In genomic region chr8:127115837-127116236, GRCm38 (mm10) we compare ENCODE assay signal across 26 mouse cellular contexts. TPM values are rescaled to one million over a fixed set of nuclear protein-coding genes. Genes with fewer than 3 reads are reported as not detected.
DNase-seq lines count a peak whose midpoint lies in the region; ATAC-seq and TF ChIP-seq lines count a peak whose summit lies in the region.
"Had no signal": no experiment of that assay in that cellular context is flagged by ENCODE, and none has a peak within 500 bp of the region (broad histone marks: within the 10 kb centered on the region; RNA-seq: fewer than 3 reads in every experiment).

No protein-coding gene starts in this region.

- WGBS in intestine, embryonic 15.5 days = 73% methylated on average over 3 of the region's 3 CpGs
- 76% methylated on average over 3 of the region's 3 CpGs for WGBS in intestine, postnatal 0 days
- 56% methylated on average over 3 of the region's 3 CpGs for WGBS in lung, embryonic 15.5 days
- WGBS in stomach, embryonic 15.5 days = 65% methylated on average over 3 of the region's 3 CpGs
- WGBS in stomach, postnatal 0 days = 46% methylated on average over 3 of the region's 3 CpGs

- H3K4me2 ChIP-seq in intestine, embryonic 15.5 days (replicated peaks) = no peak overlapping the region
- no peak overlapping the region for H3K4me2 ChIP-seq in intestine, postnatal 0 days (replicated peaks; ENCODE audit: low read depth)
- no peak overlapping the region for H3K4me2 ChIP-seq in lung, embryonic 15.5 days
- H3K4me2 ChIP-seq in stomach, embryonic 15.5 days = no peak overlapping the region
- H3K4me2 ChIP-seq in stomach, postnatal 0 days (replicated peaks; ENCODE audit: low read depth) = no peak overlapping the region
- H3K4me2 ChIP-seq: embryonic facial prominence, embryonic 13.5 days; forebrain, embryonic 13.5 days; heart, embryonic 13.5 days; hindbrain, embryonic 14.5 days had no signal

- no peaks in the 10 kb centered on the region for H3K27me3 ChIP-seq in intestine, embryonic 15.5 days (replicated peaks)
- H3K27me3 ChIP-seq in intestine, postnatal 0 days (replicated peaks; ENCODE audit: control insufficient read depth, insufficient read depth, low read length) = no peaks in the 10 kb centered on the region
- H3K27me3 ChIP-seq in lung, embryonic 15.5 days = no peaks in the 10 kb centered on the region
- H3K27me3 ChIP-seq in stomach, embryonic 15.5 days (replicated peaks) = no peaks in the 10 kb centered on the region
- H3K27me3 ChIP-seq in stomach, postnatal 0 days (ENCODE audit: control insufficient read depth, insufficient read depth, low read length) = no peaks in the 10 kb centered on the region
- H3K27me3 ChIP-seq: embryonic facial prominence, embryonic 13.5 days; forebrain, embryonic 13.5 days; heart, embryonic 13.5 days had no signal

- H3K27ac ChIP-seq in intestine, embryonic 15.5 days = no peak overlapping the region
- H3K27ac ChIP-seq in intestine, postnatal 0 days (ENCODE audit: low read depth, low read length) = no peak overlapping the region
- H3K27ac ChIP-seq in lung, embryonic 15.5 days = peak overlapping the region; percentile 35; the same call in 1 of the 2 replicates
- 0 out of 2 replicates have a peak overlapping the region, but pooled peaks have one; percentile 21 for H3K27ac ChIP-seq in stomach, embryonic 15.5 days
- no peak overlapping the region for H3K27ac ChIP-seq in stomach, postnatal 0 days (replicated peaks)
- H3K27ac ChIP-seq: embryonic facial prominence, embryonic 13.5 days; forebrain, embryonic 10.5 days; forebrain, embryonic 13.5 days; heart, adult 2 months; heart, embryonic 10.5 days; heart, embryonic 13.5 days; hindbrain, embryonic 14.5 days; hindbrain, postnatal 0 days had no signal

- H3K9me3 ChIP-seq in intestine, embryonic 15.5 days = no peaks in the 10 kb centered on the region
- no peaks in the 10 kb centered on the region for H3K9me3 ChIP-seq in intestine, postnatal 0 days (ENCODE audit: control insufficient read depth)
- H3K9me3 ChIP-seq in lung, embryonic 15.5 days = no peaks in the 10 kb centered on the region
- no peaks in the 10 kb centered on the region for H3K9me3 ChIP-seq in stomach, embryonic 15.5 days
- H3K9me3 ChIP-seq in stomach, postnatal 0 days (ENCODE audit: control insufficient read depth, low read length) = no peaks in the 10 kb centered on the region
- H3K9me3 ChIP-seq: embryonic facial prominence, embryonic 13.5 days; forebrain, embryonic 10.5 days; forebrain, embryonic 13.5 days; heart, embryonic 10.5 days; heart, embryonic 13.5 days had no signal

- peak; percentile 56; the same call in 1 of the 2 replicates for ATAC-seq in intestine, embryonic 15.5 days
- no peak for ATAC-seq in intestine, postnatal 0 days
- peak; percentile 31; the same call in 1 of the 2 replicates for ATAC-seq in lung, embryonic 15.5 days (ENCODE audit: borderline replicate concordance, extremely low read depth, low FRiP score, low TSS enrichment)
- no peak for ATAC-seq in stomach, embryonic 15.5 days (ENCODE audit: insufficient read depth, low FRiP score, low read depth)
- ATAC-seq in stomach, postnatal 0 days (ENCODE audit: low FRiP score, low TSS enrichment) = no peak
- ATAC-seq: forebrain, embryonic 13.5 days; forebrain, embryonic 16.5 days; hindbrain, postnatal 0 days had no signal

- no peak for TF ChIP-seq EP300 in stomach, postnatal 0 days (optimal IDR thresholded peaks at IDR 0.05)

- H3K36me3 ChIP-seq in intestine, embryonic 15.5 days = no peaks in the 10 kb centered on the region
- no peaks in the 10 kb centered on the region for H3K36me3 ChIP-seq in intestine, postnatal 0 days (ENCODE audit: control insufficient read depth, insufficient read depth)
- H3K36me3 ChIP-seq in lung, embryonic 15.5 days = no peaks in the 10 kb centered on the region
- no peaks in the 10 kb centered on the region for H3K36me3 ChIP-seq in stomach, embryonic 15.5 days
- H3K36me3 ChIP-seq in stomach, postnatal 0 days (ENCODE audit: control insufficient read depth, insufficient read depth, low read length) = no peaks in the 10 kb centered on the region
- H3K36me3 ChIP-seq: embryonic facial prominence, embryonic 13.5 days; forebrain, embryonic 10.5 days; heart, embryonic 13.5 days had no signal

- H3K4me1 ChIP-seq in intestine, embryonic 15.5 days (replicated peaks) = 0 out of 2 replicates have a peak, but pooled peaks cover 4% of the 10 kb centered on the region
- H3K4me1 ChIP-seq in intestine, postnatal 0 days (replicated peaks; ENCODE audit: control insufficient read depth, insufficient read depth, low read length) = 0 out of 2 replicates have a peak, but pooled peaks cover 5% of the 10 kb centered on the region
- H3K4me1 ChIP-seq in lung, embryonic 15.5 days = peaks cover 30% of the 10 kb centered on the region
- 0 out of 2 replicates have a peak, but pooled peaks cover 6% of the 10 kb centered on the region for H3K4me1 ChIP-seq in stomach, embryonic 15.5 days
- H3K4me1 ChIP-seq in stomach, postnatal 0 days (replicated peaks; ENCODE audit: control insufficient read depth, insufficient read depth) = no peaks in the 10 kb centered on the region; the same call in 1 of the 2 replicates

- no peak for TF ChIP-seq CTCF in intestine, postnatal 0 days (IDR thresholded peaks at IDR 0.05; ENCODE audit: low read depth)
- no peak for TF ChIP-seq CTCF in stomach, postnatal 0 days (IDR thresholded peaks at IDR 0.05; ENCODE audit: low read depth)

- DNase-seq in lung, postnatal 36 days = no peak
- no peak for DNase-seq in stomach, postnatal 0 days (ENCODE audit: low spot score)
- DNase-seq: adrenal gland, adult 2 months; adrenal gland, postnatal 14 days; B cell, adult 2 months; cerebellum, adult 11 months; cerebellum, adult 2 months; cerebellum, adult 9-11 months; cerebellum, postnatal 25 days; gastrocnemius, postnatal 10 days; gastrocnemius, postnatal 36 days; heart, adult 2 months; heart, postnatal 14 days; heart, postnatal 4 days had no signal

- H3K4me3 ChIP-seq in intestine, embryonic 15.5 days (replicated peaks) = no peak overlapping the region
- H3K4me3 ChIP-seq in intestine, postnatal 0 days (ENCODE audit: low read depth, low read length) = no peak overlapping the region
- no peak overlapping the region for H3K4me3 ChIP-seq in lung, embryonic 15.5 days
- H3K4me3 ChIP-seq in stomach, embryonic 15.5 days (replicated peaks) = no peak overlapping the region
- H3K4me3 ChIP-seq in stomach, postnatal 0 days (ENCODE audit: low read depth, low read length) = no peak overlapping the region
- H3K4me3 ChIP-seq: embryonic facial prominence, embryonic 13.5 days; forebrain, embryonic 10.5 days; forebrain, embryonic 13.5 days; heart, adult 2 months; heart, embryonic 10.5 days; heart, embryonic 13.5 days had no signal

- H3K9ac ChIP-seq in intestine, embryonic 15.5 days = no peak overlapping the region
- no peak overlapping the region for H3K9ac ChIP-seq in intestine, postnatal 0 days (ENCODE audit: low read depth, low read length)
- no peak overlapping the region for H3K9ac ChIP-seq in lung, embryonic 15.5 days
- no peak overlapping the region for H3K9ac ChIP-seq in stomach, embryonic 15.5 days
- no peak overlapping the region for H3K9ac ChIP-seq in stomach, postnatal 0 days (ENCODE audit: low read length)
- H3K9ac ChIP-seq: embryonic facial prominence, embryonic 13.5 days; forebrain, embryonic 13.5 days; heart, embryonic 13.5 days; hindbrain, embryonic 14.5 days had no signal

RNA-seq across cellular contexts. Expression of gene Pard3, which starts 52.1 kb away (rescaled TPM):
- polyA plus RNA-seq in intestine, embryonic 15.5 days (2015; fragmentation: Nextera tagmentation; extraction: Ambion mirVana) = 24.5 and 25.9 TPM in 2 replicates
- 12.5 and 14.2 TPM in 2 replicates for polyA plus RNA-seq in intestine, postnatal 0 days (2015; fragmentation: Nextera tagmentation; extraction: Ambion mirVana)
- 21.9 and 23.9 TPM in 2 replicates for polyA plus RNA-seq in lung, embryonic 15.5 days (2015; fragmentation: Nextera tagmentation; extraction: Ambion mirVana)
- 27.6 and 28.3 TPM in 2 replicates for polyA plus RNA-seq in stomach, embryonic 15.5 days (2015; fragmentation: Nextera tagmentation; extraction: Ambion mirVana)
- polyA plus RNA-seq in stomach, postnatal 0 days (2015; fragmentation: Nextera tagmentation; extraction: Ambion mirVana) = 30.0 and 33.2 TPM in 2 replicates

Comparison
In these comparisons a context has a peak if more than half of its experiments do, and no peak if none do; other contexts are left out.
1. ATAC-seq: peak in intestine, embryonic 15.5 days (single experiment) and lung, embryonic 15.5 days (single experiment); none in intestine, postnatal 0 days (single experiment), stomach, embryonic 15.5 days (single experiment) and stomach, postnatal 0 days (single experiment).
2. H3K27ac ChIP-seq: peak in lung, embryonic 15.5 days (single experiment) and stomach, embryonic 15.5 days (single experiment); none in intestine, embryonic 15.5 days (single experiment), intestine, postnatal 0 days (single experiment) and stomach, postnatal 0 days (single experiment).